ENCODE assay signal across 21 mouse cellular contexts in genomic region chr4:132315711-132316110, GRCm38 (mm10). TPM values are rescaled to one million over a fixed set of nuclear protein-coding genes. Genes with fewer than 3 reads are reported as not detected.
DNase-seq lines count a peak whose midpoint lies in the region; ATAC-seq and TF ChIP-seq lines count a peak whose summit lies in the region.
"Had no signal": no experiment of that assay in that cellular context is flagged by ENCODE, and none has a peak within 500 bp of the region (broad histone marks: within the 10 kb centered on the region; RNA-seq: fewer than 3 reads in every experiment).

No protein-coding gene starts in this region.

- DNase-seq in heart, adult 9 months (ENCODE audit: low spot score in 2 of 2), result no peak
- peak; percentile 27 for DNase-seq in ovary, postnatal 36 days (ENCODE audit: low spot score)
- DNase-seq in ovary, postnatal 14 days (ENCODE audit: low spot score), result no peak
- DNase-seq in lung, postnatal 0 days (ENCODE audit: low spot score), result no peak
- no peak for DNase-seq in layer of hippocampus, adult 9-11 months
- DNase-seq: cerebellum, adult 9-10 months; gastrocnemius, adult 2 months; layer of hippocampus, postnatal 36 days; right cerebral cortex, postnatal 14 days; spleen, adult 18-20 months; thymus, postnatal 4 days had no signal

- WGBS in heart, embryonic 15.5 days, result 62% methylated on average over 8 of the region's 8 CpGs
- 71% methylated on average over 8 of the region's 8 CpGs for WGBS in intestine, embryonic 15.5 days
- WGBS in lung, postnatal 0 days, result 89% methylated on average over 8 of the region's 8 CpGs

- H3K36me3 ChIP-seq in heart, embryonic 15.5 days, result peaks cover 59% of the 10 kb centered on the region
- H3K36me3 ChIP-seq in intestine, embryonic 15.5 days, result peaks cover 31% of the 10 kb centered on the region
- H3K36me3 ChIP-seq in lung, postnatal 0 days (ENCODE audit: insufficient read depth, low read length), result peaks cover 17% of the 10 kb centered on the region; the same call in 1 of the 2 replicates

- peak overlapping the region; percentile 54; the same call in 1 of the 2 replicates for H3K27ac ChIP-seq in heart, embryonic 15.5 days
- H3K27ac ChIP-seq in intestine, embryonic 15.5 days, result no peak overlapping the region
- no peak overlapping the region for H3K27ac ChIP-seq in lung, postnatal 0 days (ENCODE audit: low read length)
- H3K27ac ChIP-seq: embryonic facial prominence, embryonic 10.5 days; gastrocnemius, adult 2 months; hindbrain, embryonic 10.5 days; hindbrain, postnatal 0 days; limb, embryonic 15.5 days; liver, embryonic 15.5 days; midbrain, embryonic 12.5 days; neural tube, embryonic 13.5 days had no signal

- no peaks in the 10 kb centered on the region for H3K9me3 ChIP-seq in heart, embryonic 15.5 days (replicated peaks)
- H3K9me3 ChIP-seq in intestine, embryonic 15.5 days, result no peaks in the 10 kb centered on the region
- no peaks in the 10 kb centered on the region for H3K9me3 ChIP-seq in lung, postnatal 0 days (ENCODE audit: low read length)
- H3K9me3 ChIP-seq: embryonic facial prominence, embryonic 10.5 days; G1E; hindbrain, embryonic 10.5 days; limb, embryonic 15.5 days; liver, embryonic 15.5 days; midbrain, embryonic 12.5 days; neural tube, embryonic 13.5 days had no signal

- no peak overlapping the region for H3K4me2 ChIP-seq in heart, embryonic 15.5 days
- H3K4me2 ChIP-seq in intestine, embryonic 15.5 days (replicated peaks), result no peak overlapping the region
- no peak overlapping the region for H3K4me2 ChIP-seq in lung, postnatal 0 days (replicated peaks; ENCODE audit: low read depth, low read length)
- H3K4me2 ChIP-seq: limb, embryonic 15.5 days; liver, embryonic 15.5 days; midbrain, embryonic 12.5 days; neural tube, embryonic 13.5 days had no signal

- no peak for TF ChIP-seq CTCF in lung, postnatal 0 days (IDR thresholded peaks at IDR 0.05)

- peaks cover 9% of the 10 kb centered on the region for H3K4me1 ChIP-seq in heart, embryonic 15.5 days (replicated peaks)
- H3K4me1 ChIP-seq in intestine, embryonic 15.5 days (replicated peaks), result no peaks in the 10 kb centered on the region; the same call in 1 of the 2 replicates
- H3K4me1 ChIP-seq in lung, postnatal 0 days (ENCODE audit: insufficient read depth, low read depth, low read length), result no peaks in the 10 kb centered on the region
- H3K4me1 ChIP-seq: embryonic facial prominence, embryonic 10.5 days; hindbrain, embryonic 10.5 days; limb, embryonic 15.5 days; midbrain, embryonic 12.5 days; neural tube, embryonic 13.5 days had no signal

- TF ChIP-seq EP300 in lung, postnatal 0 days (IDR thresholded peaks at IDR 0.05), result no peak

- no peaks in the 10 kb centered on the region for H3K27me3 ChIP-seq in heart, embryonic 15.5 days
- H3K27me3 ChIP-seq in intestine, embryonic 15.5 days (replicated peaks), result no peaks in the 10 kb centered on the region
- no peaks in the 10 kb centered on the region for H3K27me3 ChIP-seq in lung, postnatal 0 days (replicated peaks; ENCODE audit: insufficient read depth, low read length)
- H3K27me3 ChIP-seq: limb, embryonic 15.5 days; liver, embryonic 15.5 days; midbrain, embryonic 12.5 days; neural tube, embryonic 13.5 days had no signal

- no peak overlapping the region for H3K4me3 ChIP-seq in heart, embryonic 15.5 days
- no peak overlapping the region for H3K4me3 ChIP-seq in intestine, embryonic 15.5 days (replicated peaks)
- H3K4me3 ChIP-seq in lung, postnatal 0 days (ENCODE audit: low read depth, low read length), result no peak overlapping the region
- H3K4me3 ChIP-seq: embryonic facial prominence, embryonic 10.5 days; gastrocnemius, adult 2 months; hindbrain, embryonic 10.5 days; limb, embryonic 15.5 days; liver, embryonic 15.5 days; midbrain, embryonic 12.5 days; neural tube, embryonic 13.5 days had no signal

- ATAC-seq in heart, embryonic 15.5 days (replicated peaks; ENCODE audit: insufficient number of reproducible peaks, insufficient read depth, low FRiP score, low read depth), result no peak
- peak; percentile 65 for ATAC-seq in intestine, embryonic 15.5 days
- ATAC-seq in lung, postnatal 0 days, result no peak
- ATAC-seq: hindbrain, postnatal 0 days had no signal

- no peak overlapping the region for H3K9ac ChIP-seq in heart, embryonic 15.5 days
- no peak overlapping the region for H3K9ac ChIP-seq in intestine, embryonic 15.5 days
- no peak overlapping the region for H3K9ac ChIP-seq in lung, postnatal 0 days (replicated peaks; ENCODE audit: low read depth)
- H3K9ac ChIP-seq: limb, embryonic 15.5 days; liver, embryonic 15.5 days; midbrain, embryonic 12.5 days; neural tube, embryonic 13.5 days had no signal

RNA-seq across cellular contexts. Expression of gene Rab42, which starts 12.5 kb away (rescaled TPM):
- polyA plus RNA-seq in heart, embryonic 15.5 days (2015; fragmentation: Nextera tagmentation; extraction: Ambion mirVana), result 1.5 and 2.0 TPM in 2 replicates
- 3.6 and 3.9 TPM in 2 replicates for polyA plus RNA-seq in intestine, embryonic 15.5 days (2015; fragmentation: Nextera tagmentation; extraction: Ambion mirVana)
- polyA plus RNA-seq in lung, postnatal 0 days (2015; fragmentation: Nextera tagmentation; extraction: Ambion mirVana), result 2.3 and 3.1 TPM in 2 replicates

RNA-seq across cellular contexts. Expression of gene Trnau1ap, which starts 13.6 kb away (rescaled TPM):
- polyA plus RNA-seq in heart, embryonic 15.5 days (2015; fragmentation: Nextera tagmentation; extraction: Ambion mirVana), result 63.4 and 71.3 TPM in 2 replicates
- polyA plus RNA-seq in intestine, embryonic 15.5 days (2015; fragmentation: Nextera tagmentation; extraction: Ambion mirVana), result 74.5 and 82.9 TPM in 2 replicates
- polyA plus RNA-seq in lung, postnatal 0 days (2015; fragmentation: Nextera tagmentation; extraction: Ambion mirVana), result 49.8 and 52.9 TPM in 2 replicates

RNA-seq across cellular contexts. Expression of gene Rcc1, which starts 37.7 kb away (rescaled TPM):
- 29.2 and 44.7 TPM in 2 replicates for polyA plus RNA-seq in heart, embryonic 15.5 days (2015; fragmentation: Nextera tagmentation; extraction: Ambion mirVana)
- 90.5 and 90.9 TPM in 2 replicates for polyA plus RNA-seq in intestine, embryonic 15.5 days (2015; fragmentation: Nextera tagmentation; extraction: Ambion mirVana)
- polyA plus RNA-seq in lung, postnatal 0 days (2015; fragmentation: Nextera tagmentation; extraction: Ambion mirVana), result 14.3 and 14.7 TPM in 2 replicates

RNA-seq across cellular contexts. Expression of gene Taf12, which starts 41.5 kb away (rescaled TPM):
- polyA plus RNA-seq in heart, embryonic 15.5 days (2015; fragmentation: Nextera tagmentation; extraction: Ambion mirVana), result 28.5 and 33.7 TPM in 2 replicates
- 37.7 and 39.8 TPM in 2 replicates for polyA plus RNA-seq in intestine, embryonic 15.5 days (2015; fragmentation: Nextera tagmentation; extraction: Ambion mirVana)
- polyA plus RNA-seq in lung, postnatal 0 days (2015; fragmentation: Nextera tagmentation; extraction: Ambion mirVana), result 32.1 and 39.7 TPM in 2 replicates

RNA-seq across cellular contexts. Expression of gene Gmeb1, which starts 54.3 kb away (rescaled TPM):
- polyA plus RNA-seq in heart, embryonic 15.5 days (2015; fragmentation: Nextera tagmentation; extraction: Ambion mirVana), result 23.3 and 28.0 TPM in 2 replicates
- 27.8 and 31.3 TPM in 2 replicates for polyA plus RNA-seq in intestine, embryonic 15.5 days (2015; fragmentation: Nextera tagmentation; extraction: Ambion mirVana)
- polyA plus RNA-seq in lung, postnatal 0 days (2015; fragmentation: Nextera tagmentation; extraction: Ambion mirVana), result 17.0 and 23.6 TPM in 2 replicates
